Mouse (Mus musculus): Measurements from ENCODE around the gene Sox5.
"Not testable (repeated sequence)": the region's sequence is repeated elsewhere in the genome, so short reads cannot be mapped to it uniquely, and the experiment has no call there.

Sox5 gene

DNA sequence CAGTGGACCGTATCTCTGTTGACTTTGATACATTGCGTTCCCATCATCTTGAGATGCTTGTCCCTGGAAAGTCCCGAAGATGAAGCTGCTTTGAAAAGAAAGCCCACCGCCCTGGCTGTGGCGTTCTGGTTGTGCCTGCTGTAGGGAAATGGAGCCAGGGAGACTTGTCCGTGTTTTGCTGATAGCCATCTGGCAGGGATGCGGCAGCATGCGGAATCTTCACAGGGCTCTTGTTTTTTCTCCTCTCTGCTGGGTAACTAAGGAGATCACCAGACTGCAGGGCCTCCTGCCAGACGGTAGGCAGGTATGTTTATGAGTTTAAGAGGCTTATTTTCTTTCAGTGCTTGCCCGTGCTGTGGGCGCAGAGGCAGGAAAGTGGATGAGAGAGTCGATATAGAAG, 499.0 kb downstream of the Sox5 start:
- no peak for DNase-seq (ENCODE audit: low spot score)

GRCm38 (mm10) chr6:144281661-144282060, 500.1 kb downstream of the Sox5 start:
- no peak for DNase-seq (ENCODE audit: low spot score)

DNA sequence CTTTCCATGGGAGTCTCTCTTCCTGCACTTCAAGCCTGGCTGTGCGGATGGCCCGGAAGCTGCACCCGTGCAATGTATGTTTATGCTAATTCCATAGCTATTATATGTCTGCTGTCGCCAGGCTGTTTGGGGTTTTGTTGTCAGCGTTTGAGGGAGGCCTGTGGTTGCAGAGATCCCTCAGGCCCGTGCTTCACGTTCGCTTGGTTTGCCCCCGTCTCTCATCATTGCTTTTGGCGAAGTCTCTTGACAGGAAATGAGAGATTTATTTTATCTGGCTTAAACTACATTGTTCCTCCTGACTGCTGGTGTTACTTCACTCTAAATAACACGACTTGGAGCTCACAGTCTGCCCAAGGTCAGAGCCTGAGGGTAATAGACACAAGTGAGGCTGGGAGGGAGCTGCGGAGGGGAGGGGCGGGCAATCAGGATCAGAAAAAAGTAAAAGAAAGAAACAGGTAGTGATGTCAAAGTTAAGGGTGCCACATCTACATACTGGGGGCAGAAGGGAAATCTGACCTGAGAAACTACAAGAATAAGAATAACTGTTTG, 503.2 kb downstream of the Sox5 start:
- DNase-seq (ENCODE audit: low spot score), result no peak

DNA sequence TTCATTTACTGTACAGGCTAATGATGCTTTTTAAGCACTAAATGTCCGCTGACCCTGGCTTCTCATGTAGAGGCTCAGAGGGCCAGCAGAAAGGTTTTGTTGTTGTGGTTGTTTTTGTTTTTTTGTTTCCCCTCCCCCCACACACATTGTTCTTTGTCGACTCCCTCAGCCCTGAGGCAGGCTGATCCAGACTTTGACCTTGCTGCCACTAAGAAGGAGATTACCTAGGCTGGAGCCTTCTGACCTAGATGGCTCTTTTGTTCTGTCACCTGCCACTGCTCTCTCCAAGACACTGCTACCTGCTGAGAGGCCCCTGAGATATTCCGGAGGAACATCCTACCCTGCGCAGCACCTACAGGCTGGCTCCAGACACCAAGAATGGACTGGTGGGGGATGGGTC, 508.4 kb downstream of the Sox5 start:
- DNase-seq (ENCODE audit: low spot score), result not testable (repeated sequence)

DNA sequence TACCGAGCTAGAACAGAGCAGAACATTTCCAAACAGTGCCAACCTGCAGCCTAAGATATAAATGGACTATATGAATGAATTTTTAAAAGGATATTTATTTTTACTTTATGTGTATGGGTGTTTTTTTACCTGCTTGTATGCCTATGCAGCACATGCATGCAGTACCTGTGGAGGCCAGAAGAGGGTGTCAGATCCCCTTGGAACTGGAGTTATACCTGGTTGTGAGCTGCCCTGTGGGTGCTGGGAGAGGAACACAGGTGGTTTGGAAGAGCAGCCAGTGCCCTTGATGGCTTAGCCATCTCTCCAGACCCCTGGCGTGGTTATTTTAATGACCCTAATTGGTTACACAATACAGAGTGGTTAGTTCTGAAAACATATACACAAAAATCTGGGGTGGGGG, 510.5 kb downstream of the Sox5 start:
- DNase-seq (ENCODE audit: low spot score), result no peak

DNA sequence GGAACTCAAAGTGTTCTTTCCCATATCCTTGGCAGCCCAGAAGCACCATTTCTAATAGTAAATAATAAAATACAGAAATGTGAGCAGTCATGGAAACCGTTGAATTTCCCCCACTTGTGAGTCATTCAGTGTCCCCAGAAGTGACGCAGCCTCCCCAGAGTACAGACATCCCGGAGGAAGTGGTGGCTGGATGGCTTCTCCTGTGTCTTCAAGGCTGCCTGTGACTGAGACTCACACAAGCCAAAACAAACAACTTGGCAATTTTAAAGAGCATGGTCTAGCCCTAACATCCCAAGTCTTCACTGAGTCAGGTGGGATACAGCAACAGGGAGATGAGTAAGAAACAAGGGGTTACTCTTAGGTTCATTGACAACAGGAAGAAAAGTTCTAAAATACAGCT, 511.5 kb downstream of the Sox5 start:
- no peak for DNase-seq (ENCODE audit: low spot score)

DNA sequence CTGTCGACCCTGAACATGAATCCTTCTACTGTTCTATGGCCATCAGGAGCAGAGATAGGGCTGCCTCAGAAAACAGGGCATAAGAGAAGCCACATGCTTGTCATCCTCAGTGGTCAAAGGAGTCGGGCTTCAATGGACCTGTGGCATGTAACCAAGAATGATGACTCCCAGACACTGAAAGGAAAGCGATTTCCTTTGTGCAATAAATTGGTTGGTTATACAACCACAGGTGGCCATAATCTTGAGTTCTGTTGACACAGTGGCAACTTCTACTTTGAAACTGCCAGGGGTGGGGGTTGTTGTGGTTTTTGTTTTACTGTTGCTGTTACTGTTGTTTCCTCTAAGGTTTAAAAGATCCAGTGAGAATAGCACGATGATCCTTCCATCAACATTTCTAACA, 512.1 kb downstream of the Sox5 start:
- DNase-seq (ENCODE audit: low spot score), result no peak

- DNase-seq (ENCODE audit: low spot score), result no peak
These were observed 516.0 kb downstream of the Sox5 start for GRCm38 (mm10) chr6:144265752-144266151.

GRCm38 (mm10) chr6:144265004-144265403, 516.8 kb downstream of the Sox5 start:
- DNase-seq (ENCODE audit: low spot score), result no peak

DNA sequence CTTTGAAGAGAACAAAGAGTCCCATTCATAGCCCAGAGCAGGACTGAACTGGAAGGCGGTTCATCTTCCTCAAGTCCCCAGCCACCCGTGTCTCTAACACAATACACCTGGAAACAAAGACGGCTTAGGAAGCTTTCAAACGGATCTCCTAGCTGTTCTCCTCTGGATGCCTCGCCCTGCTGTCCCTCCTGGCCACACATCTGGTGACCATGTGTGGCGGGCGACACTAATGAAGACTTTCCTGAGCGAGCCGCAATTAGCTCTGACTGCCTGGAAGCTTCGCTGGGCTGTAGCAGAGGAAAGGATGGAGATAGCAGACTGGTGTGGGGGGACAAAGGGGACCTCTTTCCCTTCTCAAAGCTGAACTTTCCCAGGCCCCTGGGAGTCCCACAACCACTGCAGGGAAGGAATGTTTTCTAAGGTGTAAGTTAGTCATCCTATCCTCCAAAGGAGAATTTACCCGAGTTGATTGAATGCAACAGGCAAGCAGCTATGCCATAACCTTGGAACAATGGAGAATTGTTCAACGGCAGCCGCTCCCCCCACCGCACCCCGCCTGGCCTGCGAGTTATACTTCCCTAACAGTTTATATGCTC, 517.4 kb downstream of the Sox5 start:
- peak; percentile 60 for DNase-seq (ENCODE audit: low spot score)

- DNase-seq (ENCODE audit: low spot score), result no peak
These were observed 525.3 kb downstream of the Sox5 start for GRCm38 (mm10) chr6:144256500-144256899.

GRCm38 (mm10) chr6:144252191-144252718, 529.5 kb downstream of the Sox5 start:
- no peak for DNase-seq (ENCODE audit: low spot score)

DNA sequence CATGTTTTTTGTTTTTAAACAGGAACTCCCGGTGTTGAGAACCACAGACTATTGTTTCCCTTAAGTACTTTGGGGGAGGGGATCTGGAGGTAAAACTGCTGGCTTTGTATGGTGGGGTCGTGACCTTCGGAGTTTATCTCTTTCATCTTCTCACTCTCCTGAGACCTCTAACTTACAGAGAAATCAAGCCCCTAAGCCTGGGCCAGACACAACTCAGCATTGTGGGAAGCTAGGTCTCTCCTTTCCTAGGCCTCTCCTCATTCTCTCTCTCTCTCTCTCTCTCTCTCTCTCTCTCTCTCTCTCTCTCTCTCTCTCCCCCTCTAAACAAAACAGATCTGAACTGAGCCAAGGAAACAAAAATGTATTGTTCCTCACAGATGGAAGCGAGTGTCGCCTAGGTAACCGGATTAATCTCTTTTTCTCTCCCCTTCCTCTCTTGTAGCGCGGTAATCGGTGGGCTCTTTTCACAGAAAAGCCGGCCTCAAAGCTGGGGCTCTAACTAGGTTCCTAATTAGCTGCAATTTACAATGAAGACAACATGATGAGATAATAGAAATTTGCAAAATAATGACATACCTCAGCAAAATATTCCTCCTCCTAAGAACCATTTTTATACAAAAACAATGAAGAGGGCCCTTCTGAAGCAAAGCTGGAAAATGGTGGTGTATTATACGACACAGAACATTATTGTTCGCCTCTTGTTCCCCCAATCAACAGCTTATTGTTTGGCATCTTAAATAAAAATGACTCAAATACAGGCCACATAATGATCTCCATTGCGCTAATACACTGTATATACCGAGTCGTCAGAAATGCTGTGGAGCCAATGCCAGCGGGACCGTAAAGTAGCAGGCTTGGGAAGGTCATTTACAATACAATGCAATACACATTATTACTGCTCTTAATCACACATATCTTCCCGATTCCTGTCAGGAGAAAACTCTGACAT, 530.3 kb downstream of the Sox5 start:
- peak; percentile 71 for DNase-seq (ENCODE audit: low spot score)

DNA sequence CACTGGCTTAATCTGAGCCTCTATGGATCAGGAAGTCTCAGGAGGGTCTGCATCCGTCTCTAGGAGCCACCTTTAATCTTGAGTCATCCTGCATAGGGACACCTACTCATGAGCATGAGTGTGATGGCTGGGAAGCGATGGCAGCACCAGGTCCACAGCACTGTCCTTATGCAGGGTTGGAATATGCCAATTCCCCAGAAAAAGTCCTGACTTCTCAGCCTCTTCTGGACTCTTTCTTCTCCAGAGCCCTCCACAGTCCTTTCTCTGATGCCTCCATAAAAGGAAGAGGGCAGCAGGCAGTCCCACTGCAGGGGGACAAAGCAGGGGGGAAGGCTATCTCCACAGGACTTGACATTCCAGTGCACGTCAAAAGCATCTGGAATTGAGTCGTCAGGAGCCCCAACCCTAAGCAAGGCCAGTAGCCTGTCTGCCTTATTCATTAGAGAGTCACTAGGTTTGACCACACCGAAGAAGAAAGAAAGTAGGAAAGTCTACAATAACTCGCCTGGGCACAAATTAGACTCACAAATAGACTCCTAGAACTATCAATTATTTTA, 531.1 kb downstream of the Sox5 start:
- peak; percentile 24 for DNase-seq (ENCODE audit: low spot score)

GRCm38 (mm10) chr6:144236581-144236980, 545.2 kb downstream of the Sox5 start:
- DNase-seq (ENCODE audit: low spot score), result no peak

- no peak for DNase-seq (ENCODE audit: low spot score)
These were observed 577.8 kb downstream of the Sox5 start for GRCm38 (mm10) chr6:144203970-144204369.

DNA sequence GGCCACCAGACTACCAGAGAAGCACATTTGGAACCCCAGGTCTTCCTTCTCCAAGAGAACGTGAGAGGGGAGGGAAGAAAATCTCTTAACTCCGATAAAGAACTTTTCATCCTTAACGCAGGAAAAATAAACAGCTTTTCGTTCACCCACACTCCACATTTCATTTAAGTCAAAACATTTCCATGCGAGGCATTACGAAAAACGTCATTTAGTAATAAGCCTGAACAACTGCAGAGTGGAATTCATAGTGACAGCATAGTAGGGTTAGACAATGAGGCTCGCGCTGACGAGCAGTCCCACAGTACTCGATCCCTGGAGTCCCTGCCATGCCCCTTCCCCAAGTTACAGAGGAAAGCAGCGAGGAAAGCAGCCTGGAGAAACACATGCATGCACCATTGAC, 578.8 kb downstream of the Sox5 start:
- DNase-seq (ENCODE audit: low spot score), result peak; percentile 31

DNA sequence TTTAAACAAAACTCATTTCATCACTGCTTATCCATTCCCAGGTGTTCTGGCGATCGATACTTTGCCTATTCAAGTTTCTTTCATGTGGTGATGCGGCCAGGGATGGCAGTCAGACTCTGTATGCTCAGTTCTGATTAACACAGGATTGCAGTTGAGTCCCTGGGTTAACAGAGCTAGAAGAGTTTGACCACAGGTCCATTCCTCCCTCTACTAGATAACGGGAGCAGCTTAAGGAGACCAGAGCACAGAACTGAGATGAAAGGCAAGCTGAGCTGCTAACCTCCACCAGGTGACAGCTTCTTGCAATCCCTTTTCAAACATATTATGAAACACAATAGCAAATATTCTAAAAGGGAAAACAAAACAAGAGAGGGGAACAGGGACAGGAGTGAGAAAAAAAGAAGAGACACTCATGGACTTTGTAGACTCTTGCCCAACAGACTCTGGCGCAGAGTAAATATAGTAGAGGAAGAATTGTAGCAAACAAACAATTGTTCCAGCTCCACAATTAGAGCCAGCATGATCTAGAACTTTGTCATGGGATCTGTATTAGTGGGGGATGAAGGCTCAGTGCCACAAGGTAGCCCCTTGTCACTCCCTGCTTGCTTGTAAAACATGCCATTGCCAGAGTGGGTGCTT, 580.3 kb downstream of the Sox5 start:
- DNase-seq (ENCODE audit: low spot score), result no peak

DNA sequence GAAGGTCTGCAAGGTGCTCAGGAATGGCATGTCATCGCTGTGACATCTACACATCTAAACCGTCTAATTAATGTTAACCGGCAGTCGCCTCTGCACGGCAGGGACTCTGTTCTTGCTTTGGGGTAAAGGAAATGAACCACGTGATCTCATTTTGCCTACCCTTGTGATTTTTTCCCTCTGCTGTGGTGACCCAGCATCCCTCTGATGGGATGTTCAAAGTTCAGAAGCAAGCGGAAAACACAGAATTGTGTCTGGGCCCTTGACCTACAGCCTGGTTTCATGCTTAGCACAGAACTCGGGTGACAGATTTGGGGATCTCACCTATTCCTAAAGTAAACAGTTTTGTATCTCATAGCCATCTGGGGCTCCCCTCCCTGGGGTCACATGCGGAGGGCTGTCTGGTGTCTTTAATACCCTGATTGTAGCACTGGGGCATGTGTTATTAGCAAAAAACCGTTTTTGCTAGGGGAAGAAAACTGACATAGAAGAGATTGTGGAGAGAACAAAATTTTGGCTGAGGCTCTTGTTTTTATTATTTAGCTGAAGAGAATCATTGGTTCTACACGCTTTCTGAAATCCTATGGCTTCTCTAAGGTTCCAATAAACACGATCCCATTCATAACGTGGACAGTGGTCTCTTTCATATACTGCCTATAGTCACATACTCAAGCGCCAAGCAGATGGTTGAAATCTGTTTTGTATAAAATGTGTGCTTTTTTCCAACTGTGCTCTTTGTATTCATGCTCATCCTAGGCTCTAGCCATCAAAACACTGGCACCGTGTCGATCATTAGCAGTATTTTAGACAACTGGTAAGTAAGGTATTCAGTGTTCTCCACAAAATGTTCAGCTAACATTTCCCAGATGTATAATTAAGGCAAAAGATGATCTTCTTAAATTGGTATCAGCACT, 584.3 kb downstream of the Sox5 start:
- DNase-seq (ENCODE audit: low spot score), result no peak

GRCm38 (mm10) chr6:144195934-144196333, 585.8 kb downstream of the Sox5 start:
- no peak for DNase-seq (ENCODE audit: low spot score)

DNA sequence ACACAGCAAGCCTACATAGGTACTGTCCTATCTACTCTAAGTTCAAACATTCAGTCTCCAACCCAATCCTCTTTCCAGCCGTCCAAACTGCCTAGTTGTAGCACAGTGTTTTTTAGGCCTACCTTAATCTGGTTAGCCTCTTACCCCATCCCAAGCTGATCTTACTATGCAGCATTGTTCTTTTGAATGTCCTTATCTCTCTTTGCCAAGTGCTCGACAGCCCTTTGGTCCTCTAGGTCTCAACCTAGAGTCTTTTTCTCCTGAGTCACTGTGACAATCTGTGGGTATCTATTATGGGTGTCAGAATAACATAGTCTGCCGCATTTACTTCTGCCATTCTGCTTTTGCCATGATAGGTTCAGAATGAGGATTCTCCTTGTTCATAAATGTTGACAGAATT, 598.7 kb downstream of the Sox5 start:
- no peak for DNase-seq (ENCODE audit: low spot score)
